Mouse (Mus musculus) ovary, adult 18-20 months (tissue): Measurements from ENCODE around the gene Kcnj10.
A peak's percentile ranks its signal among the peaks of the same experiment; 100 is the strongest.

ENCODE experiments used
- DNase-seq: peaks from one replicate; pipeline ENCODE4 v3.0.0; 2022; ENCODE audit warnings: low spot score, mixed read lengths

Kcnj10 gene

GRCm38 (mm10) chr1:172312768-172313561 is 28.0 kb upstream of the Kcnj10 start:
- DNase-seq = no peak

GRCm38 (mm10) chr1:172313613-172314411 is 27.2 kb upstream of the Kcnj10 start:
- no peak for DNase-seq

- no peak for DNase-seq
These were observed 26.1 kb upstream of the Kcnj10 start for GRCm38 (mm10) chr1:172314911-172315310.

GRCm38 (mm10) chr1:172317431-172317830 is 23.6 kb upstream of the Kcnj10 start:
- DNase-seq = no peak

- DNase-seq = no peak
These were observed 23.1 kb upstream of the Kcnj10 start for GRCm38 (mm10) chr1:172317946-172318345.

- DNase-seq = no peak
These were observed 22.5 kb upstream of the Kcnj10 start for GRCm38 (mm10) chr1:172318424-172319035.

GRCm38 (mm10) chr1:172319346-172319745 is 21.7 kb upstream of the Kcnj10 start:
- DNase-seq = no peak

GRCm38 (mm10) chr1:172319921-172320411 is 21.0 kb upstream of the Kcnj10 start:
- DNase-seq = no peak

GRCm38 (mm10) chr1:172322725-172323124 is 18.3 kb upstream of the Kcnj10 start:
- DNase-seq = no peak

GRCm38 (mm10) chr1:172323298-172323697 is 17.7 kb upstream of the Kcnj10 start:
- no peak for DNase-seq

GRCm38 (mm10) chr1:172323801-172324359 is 17.1 kb upstream of the Kcnj10 start:
- DNase-seq = no peak

GRCm38 (mm10) chr1:172324725-172325124 is 16.3 kb upstream of the Kcnj10 start:
- DNase-seq = peak; percentile 53

GRCm38 (mm10) chr1:172325680-172326535 is 15.1 kb upstream of the Kcnj10 start:
- DNase-seq = no peak

GRCm38 (mm10) chr1:172326684-172327083 is 14.3 kb upstream of the Kcnj10 start:
- no peak for DNase-seq

- no peak for DNase-seq
These were observed 13.6 kb upstream of the Kcnj10 start for GRCm38 (mm10) chr1:172327206-172328001.

- no peak for DNase-seq
These were observed 13.0 kb upstream of the Kcnj10 start for GRCm38 (mm10) chr1:172328041-172328440.

GRCm38 (mm10) chr1:172328461-172328860 is 12.5 kb upstream of the Kcnj10 start:
- no peak for DNase-seq

GRCm38 (mm10) chr1:172329131-172329530 is 11.9 kb upstream of the Kcnj10 start, which contains the start of gene Kcnj9:
Gene Kcnj9 (minus strand): TSS chr1:172329318.
- DNase-seq = no peak

- no peak for DNase-seq
These were observed 11.4 kb upstream of the Kcnj10 start for GRCm38 (mm10) chr1:172329616-172330015.

- no peak for DNase-seq
These were observed 9.5 kb upstream of the Kcnj10 start for GRCm38 (mm10) chr1:172331422-172331947.
